Mouse (Mus musculus): Measurements from ENCODE around the gene Tspan3. TPM values are rescaled to one million over a fixed set of nuclear protein-coding genes. Genes with fewer than 3 reads are reported as not detected.

Gene Tspan3
- polyA plus RNA-seq, 1 experiment from 2014 or later, result 573 TPM

- H3K36me3 ChIP-seq (ENCODE audit: control insufficient read depth, insufficient read depth, low read length), result no peaks in the 10 kb centered on the region
- no peak within 1 kb of the TSS for H3K27ac ChIP-seq (ENCODE audit: low read depth, low read length)
- 43% methylated on average over 22 of the region's 22 CpGs for whole genome bisulfite sequencing
- no peak within 1 kb of the TSS for H3K4me3 ChIP-seq (ENCODE audit: low read depth, low read length)
- no peaks in the 10 kb centered on the region for H3K27me3 ChIP-seq (ENCODE audit: control insufficient read depth, insufficient read depth, low read length)
- no peak within 1 kb of the TSS for H3K4me2 ChIP-seq
- H3K9me3 ChIP-seq (ENCODE audit: control insufficient read depth, low read length), result no peaks in the 10 kb centered on the region
- 0 out of 2 replicates have a peak, but pooled peaks have one; percentile 19 for ATAC-seq (ENCODE audit: low FRiP score)
- H3K4me1 ChIP-seq (ENCODE audit: control insufficient read depth, insufficient read depth, low read length), result no peaks in the 10 kb centered on the region
- no peak for DNase-seq (ENCODE audit: low spot score, missing footprints)
- H3K9ac ChIP-seq (ENCODE audit: low read length), result no peak within 1 kb of the TSS
Measured at GRCm38 (mm10) chr9:56089778-56090520, 75.3 kb downstream of the Tspan3 start, which contains the start of gene Pstpip1. Gene Pstpip1 (plus strand): TSS chr9:56089962.

- 96% methylated on average over 5 of the region's 5 CpGs for WGBS
- no peak overlapping the region for H3K4me2 ChIP-seq
- H3K4me3 ChIP-seq (ENCODE audit: low read depth, low read length), result no peak overlapping the region
- no peaks in the 10 kb centered on the region for H3K9me3 ChIP-seq (ENCODE audit: control insufficient read depth, low read length)
- H3K9ac ChIP-seq (ENCODE audit: low read length), result no peak overlapping the region
- no peaks in the 10 kb centered on the region for H3K36me3 ChIP-seq (ENCODE audit: control insufficient read depth, insufficient read depth, low read length)
- no peak for DNase-seq (ENCODE audit: low spot score, missing footprints)
- no peak for ATAC-seq (ENCODE audit: low FRiP score)
- no peaks in the 10 kb centered on the region for H3K4me1 ChIP-seq (ENCODE audit: control insufficient read depth, insufficient read depth, low read length)
- no peak overlapping the region for H3K27ac ChIP-seq (ENCODE audit: low read depth, low read length)
- H3K27me3 ChIP-seq (ENCODE audit: control insufficient read depth, insufficient read depth, low read length), result no peaks in the 10 kb centered on the region
Measured at GRCm38 (mm10) chr9:56086524-56086923, 78.8 kb downstream of the Tspan3 start.

Other genes with a start within 250 kb of the Tspan3 start
- gene Scaper, start 227.4 kb downstream of the Tspan3 start, polyA plus RNA-seq (2014; fragmentation: Nextera tagmentation; extraction: Ambion mirVana), result 11.3 and 14.3 TPM in 2 replicates
- gene 4930563M21Rik, start 154.9 kb downstream of the Tspan3 start, polyA plus RNA-seq (2014; fragmentation: Nextera tagmentation; extraction: Ambion mirVana), result not detected in 2 replicates
- gene Rcn2, start 123.6 kb downstream of the Tspan3 start, polyA plus RNA-seq (2014; fragmentation: Nextera tagmentation; extraction: Ambion mirVana), result 435 and 466 TPM in 2 replicates
- 0.33 TPM in 1 of 2 replicates, not detected in the other for gene Pstpip1, start 75.5 kb downstream of the Tspan3 start, polyA plus RNA-seq (2014; fragmentation: Nextera tagmentation; extraction: Ambion mirVana)

Data from midbrain, embryonic 11.5 days (tissue).